Mouse (Mus musculus): ENCODE data around the gene Coro6. TPM values are rescaled to one million over a fixed set of nuclear protein-coding genes. Genes with fewer than 3 reads are reported as not detected.

Coro6 gene
- polyA plus RNA-seq, 1 experiment from 2014 or later: 0.05 TPM

GRCm38 (mm10) chr11:77446628-77447041, 15.6 kb upstream of the Coro6 start:
- Histone ChIP-seq H3K27me3 (no peaks in the 10 kb centered on the region), H3K27ac (no peak overlapping the region), H3K4me3 (no peak overlapping the region), H3K4me2 (no peak overlapping the region), H3K9ac (no peak overlapping the region), H3K36me3 (ENCODE audit: poor library complexity, severe bottlenecking) (peaks cover 38% of the 10 kb centered on the region), H3K9me3 (replicated peaks) (no peaks in the 10 kb centered on the region), H3K4me1 (no peaks in the 10 kb centered on the region)
- no peak for ATAC-seq
- 68% methylated on average over 6 of the region's 6 CpGs for WGBS

GRCm38 (mm10) chr11:77449224-77449623, 13.0 kb upstream of the Coro6 start:
- WGBS: 93% methylated on average over 7 of the region's 7 CpGs

GRCm38 (mm10) chr11:77451670-77452069, 10.5 kb upstream of the Coro6 start:
- Histone ChIP-seq H3K9me3 (replicated peaks) (no peaks in the 10 kb centered on the region), H3K4me1 (no peaks in the 10 kb centered on the region), H3K4me2 (no peak overlapping the region), H3K4me3 (no peak overlapping the region), H3K27ac (no peak overlapping the region), H3K9ac (no peak overlapping the region), H3K27me3 (no peaks in the 10 kb centered on the region), H3K36me3 (ENCODE audit: poor library complexity, severe bottlenecking) (peaks cover 49% of the 10 kb centered on the region)
- WGBS: 94% methylated on average over 2 of the region's 2 CpGs
- no peak for ATAC-seq

More at GRCm38 (mm10) chr11:77449224-77449623, 13.0 kb upstream of the Coro6 start:
- no peak overlapping the region for H3K27ac ChIP-seq
- H3K4me3 ChIP-seq: no peak overlapping the region
- H3K9me3 ChIP-seq (replicated peaks): no peaks in the 10 kb centered on the region
- no peak overlapping the region for H3K9ac ChIP-seq
- H3K4me1 ChIP-seq: no peaks in the 10 kb centered on the region
- H3K4me2 ChIP-seq: no peak overlapping the region
- H3K27me3 ChIP-seq: no peaks in the 10 kb centered on the region
- no peak for ATAC-seq
- peaks cover 38% of the 10 kb centered on the region for H3K36me3 ChIP-seq (ENCODE audit: poor library complexity, severe bottlenecking)

DNA sequence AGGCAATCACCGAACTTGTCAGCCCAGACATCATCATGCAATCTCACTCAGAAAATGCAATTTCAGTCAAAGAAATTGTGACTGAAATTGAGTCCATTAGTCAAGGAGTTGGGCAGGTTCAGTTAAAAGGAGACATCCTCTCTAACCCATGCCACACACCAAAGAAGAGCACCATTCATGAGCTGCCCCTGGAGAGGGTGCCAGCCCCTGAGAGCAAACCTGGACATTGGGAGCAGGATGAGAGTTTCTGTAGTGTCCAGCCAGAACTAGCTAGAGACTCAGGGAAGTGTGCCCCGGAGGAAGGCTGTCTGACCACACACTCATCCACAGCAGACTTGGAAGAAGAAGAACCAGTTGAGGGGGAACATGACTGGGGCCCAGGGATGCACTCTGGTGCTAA, 8.8 kb upstream of the Coro6 start:
- no peaks in the 10 kb centered on the region for H3K9me3 ChIP-seq (replicated peaks)
- H3K4me1 ChIP-seq: no peaks in the 10 kb centered on the region
- peaks cover 52% of the 10 kb centered on the region for H3K36me3 ChIP-seq (ENCODE audit: poor library complexity, severe bottlenecking)
- H3K27ac ChIP-seq: no peak overlapping the region
- H3K27me3 ChIP-seq: no peaks in the 10 kb centered on the region
- 92% methylated on average over 2 of the region's 2 CpGs for WGBS
- H3K9ac ChIP-seq: no peak overlapping the region
- no peak overlapping the region for H3K4me3 ChIP-seq
- no peak overlapping the region for H3K4me2 ChIP-seq
- no peak for ATAC-seq

GRCm38 (mm10) chr11:77455770-77456510, 6.3 kb upstream of the Coro6 start:
- no peak overlapping the region for H3K27ac ChIP-seq
- ATAC-seq: no peak
- H3K36me3 ChIP-seq (ENCODE audit: poor library complexity, severe bottlenecking): peaks cover 37% of the 10 kb centered on the region
- H3K9ac ChIP-seq: no peak overlapping the region
- no peaks in the 10 kb centered on the region for H3K4me1 ChIP-seq
- 87% methylated on average over 9 of the region's 9 CpGs for WGBS
- H3K4me3 ChIP-seq: no peak overlapping the region
- H3K4me2 ChIP-seq: no peak overlapping the region
- H3K9me3 ChIP-seq (replicated peaks): no peaks in the 10 kb centered on the region
- H3K27me3 ChIP-seq: peaks cover 6% of the 10 kb centered on the region

- no peak overlapping the region for H3K9ac ChIP-seq
- 81% methylated on average over 6 of the region's 6 CpGs for WGBS
- peaks cover 15% of the 10 kb centered on the region for H3K27me3 ChIP-seq
- peaks cover 32% of the 10 kb centered on the region for H3K36me3 ChIP-seq (ENCODE audit: poor library complexity, severe bottlenecking)
- H3K4me1 ChIP-seq: peaks cover 2% of the 10 kb centered on the region
- H3K9me3 ChIP-seq (replicated peaks): no peaks in the 10 kb centered on the region
- ATAC-seq: no peak
- no peak overlapping the region for H3K27ac ChIP-seq
- H3K4me2 ChIP-seq: no peak overlapping the region
- H3K4me3 ChIP-seq: no peak overlapping the region
These were observed 5.3 kb upstream of the Coro6 start for GRCm38 (mm10) chr11:77456866-77457265.

DNA sequence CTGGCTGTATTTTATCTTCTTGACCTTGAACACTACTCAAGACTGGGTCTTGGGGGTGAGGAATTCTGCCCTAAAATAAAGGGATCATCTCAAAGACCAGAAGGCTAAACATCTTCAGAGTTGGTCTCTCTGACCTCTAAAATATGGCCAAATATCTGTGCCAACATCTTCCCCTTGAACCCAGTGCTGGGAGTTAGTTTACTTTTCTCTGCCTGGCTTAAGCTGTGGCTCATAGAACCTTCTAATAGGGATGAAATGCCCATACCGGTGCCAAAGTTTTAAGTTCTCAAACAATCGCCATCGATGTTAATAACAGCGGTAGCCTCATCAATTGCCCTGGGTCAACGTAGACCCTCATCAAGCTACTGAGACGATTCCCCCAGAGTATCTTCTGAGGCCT, 355 bp upstream of the Coro6 start:
- WGBS: 4% methylated on average over 6 of the region's 6 CpGs
- peak overlapping the region; percentile 55 for H3K4me3 ChIP-seq
- H3K27ac ChIP-seq: no peak overlapping the region
- peaks cover 63% of the 10 kb centered on the region for H3K27me3 ChIP-seq
- no peak for ATAC-seq
- peaks cover 13% of the 10 kb centered on the region for H3K4me1 ChIP-seq
- H3K9ac ChIP-seq: peak overlapping the region; percentile 62
- H3K9me3 ChIP-seq (replicated peaks): no peaks in the 10 kb centered on the region
- H3K4me2 ChIP-seq: peak overlapping the region; percentile 100
- peaks cover 8% of the 10 kb centered on the region for H3K36me3 ChIP-seq (ENCODE audit: poor library complexity, severe bottlenecking)

- Histone ChIP-seq H3K4me2 (peak overlapping the region; percentile 100), H3K9me3 (replicated peaks) (no peaks in the 10 kb centered on the region), H3K9ac (peak overlapping the region; percentile 62; the same call in 1 of the 2 replicates), H3K4me1 (peaks cover 18% of the 10 kb centered on the region), H3K27me3 (peaks cover 74% of the 10 kb centered on the region), H3K36me3 (ENCODE audit: poor library complexity, severe bottlenecking) (peaks cover 5% of the 10 kb centered on the region; the same call in 1 of the 2 replicates), H3K27ac (no peak overlapping the region), H3K4me3 (peak overlapping the region; percentile 55)
- no peak for ATAC-seq
- 49% methylated on average over 8 of the region's 8 CpGs for WGBS
These were observed 862 bp downstream of the Coro6 start for GRCm38 (mm10) chr11:77463101-77463445.

- Histone ChIP-seq H3K4me3 (no peak overlapping the region), H3K27me3 (peaks cover 74% of the 10 kb centered on the region), H3K9ac (no peak overlapping the region), H3K36me3 (ENCODE audit: poor library complexity, severe bottlenecking) (peaks cover 5% of the 10 kb centered on the region; the same call in 1 of the 2 replicates), H3K9me3 (replicated peaks) (no peaks in the 10 kb centered on the region), H3K4me2 (no peak overlapping the region), H3K4me1 (peaks cover 19% of the 10 kb centered on the region), H3K27ac (no peak overlapping the region)
- ATAC-seq: no peak
- WGBS: 74% methylated on average over 10 of the region's 10 CpGs
These were observed 1.6 kb downstream of the Coro6 start for GRCm38 (mm10) chr11:77463786-77464185.

- ATAC-seq: no peak
- 0 out of 2 replicates have a peak, but pooled peaks cover 2% of the 10 kb centered on the region for H3K36me3 ChIP-seq (ENCODE audit: poor library complexity, severe bottlenecking)
- no peak overlapping the region for H3K27ac ChIP-seq
- no peak overlapping the region for H3K9ac ChIP-seq
- no peak overlapping the region for H3K4me3 ChIP-seq
- H3K27me3 ChIP-seq: peaks cover 74% of the 10 kb centered on the region
- H3K4me1 ChIP-seq: peaks cover 19% of the 10 kb centered on the region
- no peaks in the 10 kb centered on the region for H3K9me3 ChIP-seq (replicated peaks)
- H3K4me2 ChIP-seq: no peak overlapping the region
- 62% methylated on average over 4 of the region's 4 CpGs for WGBS
These were observed 2.5 kb downstream of the Coro6 start for GRCm38 (mm10) chr11:77464684-77465083.

GRCm38 (mm10) chr11:77465111-77465510, 2.9 kb downstream of the Coro6 start:
- peaks cover 19% of the 10 kb centered on the region for H3K4me1 ChIP-seq
- H3K4me2 ChIP-seq: no peak overlapping the region
- no peaks in the 10 kb centered on the region for H3K9me3 ChIP-seq (replicated peaks)
- peaks cover 2% of the 10 kb centered on the region; the same call in 1 of the 2 replicates for H3K36me3 ChIP-seq (ENCODE audit: poor library complexity, severe bottlenecking)
- WGBS: 39% methylated on average over 3 of the region's 3 CpGs
- no peak overlapping the region for H3K4me3 ChIP-seq
- no peak overlapping the region for H3K9ac ChIP-seq
- H3K27ac ChIP-seq: no peak overlapping the region
- peaks cover 74% of the 10 kb centered on the region for H3K27me3 ChIP-seq
- no peak for ATAC-seq

- Histone ChIP-seq H3K27me3 (peaks cover 62% of the 10 kb centered on the region), H3K9ac (no peak overlapping the region), H3K36me3 (ENCODE audit: poor library complexity, severe bottlenecking) (peaks cover 16% of the 10 kb centered on the region), H3K27ac (no peak overlapping the region), H3K4me3 (no peak overlapping the region), H3K4me2 (no peak overlapping the region), H3K9me3 (replicated peaks) (no peaks in the 10 kb centered on the region), H3K4me1 (peaks cover 19% of the 10 kb centered on the region)
- ATAC-seq: no peak
- 41% methylated on average over 9 of the region's 9 CpGs for WGBS
These were observed 4.3 kb downstream of the Coro6 start for GRCm38 (mm10) chr11:77466544-77466943.

DNA sequence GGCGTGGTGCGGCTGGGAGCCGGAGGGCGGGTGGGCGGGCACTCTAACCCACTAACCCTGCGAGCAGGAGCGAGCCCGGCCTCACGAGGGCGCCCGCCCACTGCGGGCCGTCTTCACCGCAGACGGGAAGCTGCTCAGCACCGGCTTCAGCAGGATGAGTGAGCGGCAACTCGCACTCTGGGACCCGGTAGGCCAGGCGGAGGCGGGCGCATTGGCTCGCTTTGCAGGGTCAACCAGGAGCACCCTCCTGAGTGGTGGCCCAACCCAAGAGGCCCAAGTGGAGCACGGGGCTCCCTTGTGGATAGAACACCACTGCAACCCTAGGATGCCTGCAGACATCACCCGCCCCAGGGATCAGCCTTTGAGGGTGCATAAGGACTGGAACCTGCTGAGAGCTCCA, 4.9 kb downstream of the Coro6 start:
- Histone ChIP-seq H3K4me3 (no peak overlapping the region), H3K36me3 (ENCODE audit: poor library complexity, severe bottlenecking) (peaks cover 22% of the 10 kb centered on the region), H3K4me1 (peaks cover 14% of the 10 kb centered on the region), H3K27me3 (peaks cover 56% of the 10 kb centered on the region), H3K4me2 (no peak overlapping the region), H3K27ac (no peak overlapping the region), H3K9ac (no peak overlapping the region), H3K9me3 (replicated peaks) (no peaks in the 10 kb centered on the region)
- WGBS: 4% methylated on average over 24 of the region's 25 CpGs
- ATAC-seq: 0 out of 2 replicates have a peak, but pooled peaks have one; percentile 13

Data from forebrain, embryonic 13.5 days (tissue).